Mouse (Mus musculus) layer of hippocampus, postnatal 25 days (tissue): ENCODE measurements around the gene Ube4b. TPM values are rescaled to one million over a fixed set of nuclear protein-coding genes. Genes with fewer than 3 reads are reported as not detected.

Source experiments
- DNase-seq, 2 experiments: peaks; one replicate each; pipeline ENCODE4 v3.0.0; 2022; ENCODE audit warnings: mixed read lengths in 2 of 2, low spot score in 1 of 2; ENCODE audit errors: extremely low spot score in 1 of 2
- total RNA-seq, 2 experiments: library from RNA; stranded (reverse); gene quantifications; 2 replicates each; pipeline ENCODE4 v1.2.3; 2021

Gene Ube4b
- total RNA-seq, 2 experiments from 2014 or later, result 92.8 to 113 TPM

GRCm38 (mm10) chr4:149345873-149346272 is 80.7 kb downstream of the Ube4b start:
- DNase-seq, result no peak

- DNase-seq, result no peak
Observed at GRCm38 (mm10) chr4:149344311-149344710, 82.2 kb downstream of the Ube4b start.

GRCm38 (mm10) chr4:149340680-149341079 is 85.9 kb downstream of the Ube4b start:
- no peak for DNase-seq

- no peak for DNase-seq
Observed at GRCm38 (mm10) chr4:149339426-149340214, 86.9 kb downstream of the Ube4b start.

GRCm38 (mm10) chr4:149338137-149338536 is 88.4 kb downstream of the Ube4b start:
- no peak for DNase-seq

GRCm38 (mm10) chr4:149337353-149337752 is 89.2 kb downstream of the Ube4b start:
- no peak for DNase-seq

GRCm38 (mm10) chr4:149336302-149336701 is 90.2 kb downstream of the Ube4b start:
- no peak for DNase-seq

- no peak for DNase-seq
Observed at GRCm38 (mm10) chr4:149334881-149335280, 91.7 kb downstream of the Ube4b start.

GRCm38 (mm10) chr4:149332726-149333125 is 93.8 kb downstream of the Ube4b start:
- DNase-seq, result no peak

- DNase-seq, result no peak
Observed at GRCm38 (mm10) chr4:149330495-149330894, 96.1 kb downstream of the Ube4b start.

GRCm38 (mm10) chr4:149328735-149329134 is 97.8 kb downstream of the Ube4b start:
- no peak for DNase-seq

GRCm38 (mm10) chr4:149327281-149327680 is 99.3 kb downstream of the Ube4b start:
- no peak for DNase-seq

- DNase-seq, result no peak
Observed at GRCm38 (mm10) chr4:149325411-149326162, 101.0 kb downstream of the Ube4b start.

GRCm38 (mm10) chr4:149323730-149324129 is 102.8 kb downstream of the Ube4b start:
- no peak for DNase-seq

GRCm38 (mm10) chr4:149322718-149323117 is 103.8 kb downstream of the Ube4b start:
- no peak for DNase-seq

GRCm38 (mm10) chr4:149322286-149322685 is 104.3 kb downstream of the Ube4b start:
- no peak for DNase-seq

GRCm38 (mm10) chr4:149319088-149319487 is 107.5 kb downstream of the Ube4b start:
- DNase-seq, result no peak

GRCm38 (mm10) chr4:149317387-149317786 is 109.2 kb downstream of the Ube4b start:
- DNase-seq, result peak in 1 of 2 experiments; percentile 33

- no peak for DNase-seq
Observed at GRCm38 (mm10) chr4:149314275-149314837, 112.2 kb downstream of the Ube4b start.

GRCm38 (mm10) chr4:149313558-149314253 is 112.8 kb downstream of the Ube4b start:
- DNase-seq, result no peak

- DNase-seq, result no peak
Observed at GRCm38 (mm10) chr4:149311996-149312395, 114.6 kb downstream of the Ube4b start.
